Mouse (Mus musculus): ENCODE measurements at regions not wholly inside any gene's neighbourhood (a gene's known extent, or its start where the extent isn't known, plus 50 kb on each side); places are given as distances from the start of the nearest gene placed in this dataset.

- no peak for DNase-seq
Measured at GRCm38 (mm10) chr3:144011456-144012025, 193.5 kb downstream of the Lmo4 start.

GRCm38 (mm10) chr3:144010558-144010957, 194.5 kb downstream of the Lmo4 start:
- no peak for DNase-seq

DNA sequence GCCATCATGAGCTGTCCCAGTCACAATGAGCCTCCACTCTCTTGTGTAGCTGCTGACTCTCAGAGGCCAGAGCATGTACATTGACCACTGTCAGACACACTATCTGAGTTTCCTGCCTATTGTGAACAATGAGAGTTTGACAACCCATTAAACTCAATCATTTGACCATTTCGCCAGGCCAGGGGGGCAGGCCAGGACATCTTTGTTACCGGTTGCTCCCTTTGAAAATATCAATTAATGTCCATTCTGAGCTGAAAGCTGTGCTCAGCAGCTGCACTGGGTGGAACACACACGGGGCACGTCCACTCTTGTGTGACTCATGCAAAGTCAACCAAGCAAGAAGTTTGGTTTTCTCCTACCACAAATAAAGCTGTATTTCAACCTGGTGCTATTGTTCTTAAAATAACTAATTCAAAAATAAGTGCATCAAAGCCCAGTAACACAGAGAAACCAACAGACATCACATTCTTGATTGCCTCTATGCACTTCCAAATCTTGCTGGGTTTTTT, 197.9 kb downstream of the Lmo4 start:
- DNase-seq = no peak

DNA sequence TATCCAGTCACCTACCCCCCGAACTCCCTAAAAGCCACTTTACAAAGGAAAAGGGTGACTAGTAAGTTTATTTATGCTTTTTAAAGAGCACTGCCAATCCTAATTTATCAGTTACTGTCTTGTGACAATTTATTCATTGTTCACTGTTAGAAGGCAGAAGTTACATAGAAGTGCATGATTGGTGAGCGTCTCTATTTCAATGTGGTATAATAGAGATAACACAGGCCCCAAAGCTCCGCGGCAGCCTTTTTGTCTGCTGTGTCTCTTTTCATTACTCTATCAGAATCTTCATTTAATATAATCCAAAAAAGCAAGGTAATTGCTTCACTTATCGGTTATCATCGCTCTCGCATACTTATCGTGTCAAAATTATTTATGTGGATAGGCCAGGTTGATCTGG, 207.1 kb downstream of the Lmo4 start:
- no peak for DNase-seq

GRCm38 (mm10) chr3:143995045-143995444, 210.0 kb downstream of the Lmo4 start:
- no peak for DNase-seq

DNA sequence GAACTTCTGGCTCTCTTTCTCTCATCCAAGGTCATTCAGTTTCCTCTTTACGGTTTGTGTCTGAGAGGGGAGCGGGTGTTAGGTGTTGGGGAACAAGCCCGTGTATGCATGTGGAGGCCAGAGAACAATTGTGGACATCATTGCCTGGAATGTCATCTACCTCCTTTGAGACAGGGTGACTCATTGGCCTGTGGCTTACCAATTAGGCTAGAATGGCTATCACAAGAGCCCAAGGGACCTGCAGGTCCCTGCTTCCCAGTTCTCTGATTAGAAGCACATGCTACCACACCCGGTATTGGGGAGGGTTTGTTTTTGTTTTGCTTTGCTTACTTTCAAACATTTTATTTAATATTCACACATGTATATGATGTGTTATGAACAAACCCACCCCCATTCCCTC, 216.0 kb downstream of the Lmo4 start:
- no peak for DNase-seq

GRCm38 (mm10) chr3:143988037-143988436, 217.0 kb downstream of the Lmo4 start:
- DNase-seq = no peak

DNA sequence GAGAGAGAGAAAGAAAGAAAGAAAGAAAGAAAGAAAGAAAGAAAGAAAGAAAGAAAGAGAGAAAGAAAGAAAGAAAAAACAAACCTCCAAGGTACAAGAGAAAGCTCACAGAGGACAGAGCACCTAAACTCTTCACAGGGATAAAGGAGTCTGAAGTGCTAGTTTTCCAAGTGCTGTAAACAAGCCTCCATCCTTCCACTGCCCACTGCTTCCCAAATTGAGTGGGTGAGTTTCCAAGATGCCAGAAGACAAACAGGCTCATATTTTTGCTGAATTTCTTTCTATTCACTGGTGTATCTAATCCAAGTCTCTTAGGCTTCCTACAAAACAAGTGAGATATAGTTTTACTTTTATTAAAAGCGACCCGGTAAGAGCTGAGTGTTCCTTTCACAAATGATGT, 218.2 kb downstream of the Lmo4 start:
- no peak for DNase-seq

DNA sequence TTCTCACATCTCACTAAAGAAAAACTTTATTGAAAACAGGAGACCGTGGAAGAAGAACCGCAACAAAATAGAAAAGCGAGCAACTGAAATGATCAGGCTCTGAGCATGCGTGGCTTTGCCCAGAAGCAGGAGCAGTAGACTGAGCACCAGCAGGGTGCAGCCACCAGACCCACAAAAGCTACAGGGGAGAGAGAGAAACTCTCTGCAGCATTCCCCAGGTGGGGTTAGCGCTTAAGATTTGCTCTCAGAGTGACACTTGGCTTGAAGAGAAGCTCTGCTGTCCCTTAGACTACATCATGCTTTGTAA, 218.9 kb downstream of the Lmo4 start:
- no peak for DNase-seq

GRCm38 (mm10) chr3:143985349-143986199, 219.4 kb downstream of the Lmo4 start:
- no peak for DNase-seq

DNA sequence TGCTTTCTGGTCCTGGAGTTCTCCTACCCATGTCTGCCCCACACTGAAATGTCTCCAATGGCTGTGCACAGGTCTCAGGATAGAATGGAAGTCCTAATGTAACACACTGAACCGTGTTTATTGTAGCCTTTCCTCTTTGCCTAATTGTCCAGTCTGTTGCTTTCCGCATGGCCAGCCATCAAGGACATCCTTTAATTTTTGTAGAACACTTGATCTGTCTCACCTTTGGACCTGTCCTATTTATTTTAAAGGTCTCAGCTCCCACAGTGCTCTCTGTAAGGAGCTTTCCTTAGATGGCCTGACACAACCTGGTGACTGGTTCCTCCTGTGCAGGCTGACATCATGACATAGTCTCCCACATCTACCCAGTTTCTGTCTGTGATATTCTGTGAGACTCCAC, 226.3 kb downstream of the Lmo4 start:
- no peak for DNase-seq

DNA sequence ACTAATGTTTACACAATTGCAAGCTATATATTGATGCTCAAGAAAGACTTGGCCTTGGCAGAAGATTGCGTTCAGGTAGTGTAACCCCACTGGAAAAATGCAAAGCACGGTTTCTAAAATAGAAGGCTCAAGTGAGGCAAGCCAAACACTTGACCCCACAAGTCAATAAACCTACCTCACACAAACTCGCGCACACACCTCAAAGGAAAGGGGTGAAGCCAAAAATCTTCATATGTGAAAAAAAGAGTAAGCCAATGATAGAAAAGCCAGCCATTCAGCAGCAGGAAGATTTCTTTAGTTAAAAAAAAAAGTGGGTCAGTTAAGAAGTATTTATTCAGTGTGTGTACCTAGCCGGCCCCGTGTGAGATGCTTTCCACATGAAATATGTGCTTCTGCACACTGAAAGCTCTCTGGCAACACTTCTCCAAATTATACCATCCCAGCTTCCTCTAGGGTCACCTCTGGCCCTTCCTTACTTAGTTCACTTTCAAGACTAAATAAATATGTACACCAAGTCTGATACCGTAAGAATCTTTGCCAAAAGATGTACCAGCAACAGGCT, 227.1 kb downstream of the Lmo4 start:
- DNase-seq = no peak

DNA sequence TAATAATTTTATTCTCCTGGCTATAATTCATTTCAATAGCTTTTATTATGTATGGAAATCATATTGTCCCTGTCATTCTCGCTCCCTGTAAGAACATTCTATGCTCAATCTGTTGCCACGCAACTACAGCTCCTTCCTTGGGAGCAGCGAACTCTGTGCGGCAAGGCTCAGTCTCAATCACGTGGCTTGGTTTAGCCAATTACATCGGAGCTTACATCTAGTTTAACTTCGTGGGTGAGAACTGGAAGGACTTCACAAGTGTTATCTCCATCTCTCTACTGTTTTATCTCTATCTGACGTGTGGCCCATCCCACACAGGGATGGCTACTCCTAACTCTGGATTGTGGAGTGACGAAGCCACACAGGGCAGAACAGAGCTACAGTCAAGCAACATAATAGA, 231.4 kb downstream of the Lmo4 start:
- DNase-seq = no peak

DNA sequence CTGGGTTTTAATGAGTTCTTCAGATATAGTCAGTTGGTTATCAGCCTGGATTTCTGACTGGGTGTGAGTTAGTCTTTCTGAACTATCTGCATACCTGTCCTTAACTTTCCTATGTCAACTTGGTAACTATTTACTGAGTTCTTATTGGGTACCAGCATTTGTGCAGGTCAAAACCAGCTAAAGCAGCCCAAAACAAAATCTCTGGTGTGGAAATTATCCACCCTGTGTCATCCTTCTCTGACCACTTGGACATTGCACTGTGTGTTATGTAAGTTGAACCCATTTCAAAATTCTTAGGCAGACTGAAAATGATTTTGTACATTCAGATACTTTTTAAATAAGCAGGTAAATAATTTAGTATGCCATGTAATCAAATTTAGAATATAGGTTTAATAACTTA, 232.7 kb downstream of the Lmo4 start:
- no peak for DNase-seq

DNA sequence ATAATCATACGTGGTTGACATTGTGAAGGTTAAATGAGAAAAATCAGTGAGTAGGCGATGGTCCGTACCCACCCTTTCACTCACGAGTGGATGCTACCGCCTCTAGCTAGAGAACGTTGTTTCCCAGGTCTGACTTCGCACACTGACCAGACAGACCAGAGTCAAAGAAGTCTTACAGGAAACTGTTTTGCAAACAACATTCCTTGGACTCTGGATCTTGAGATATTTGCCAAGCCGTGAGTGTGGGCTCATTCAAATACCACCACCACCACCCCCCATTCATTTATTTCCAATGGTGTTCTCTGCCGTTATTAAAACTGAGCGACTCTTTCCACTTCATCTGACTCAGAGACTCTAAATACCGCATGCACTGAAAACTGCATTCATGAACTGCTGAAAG, 234.2 kb downstream of the Lmo4 start:
- DNase-seq = no peak

- DNase-seq = no peak
Measured at GRCm38 (mm10) chr3:143955508-143955907, 249.5 kb downstream of the Lmo4 start.

DNA sequence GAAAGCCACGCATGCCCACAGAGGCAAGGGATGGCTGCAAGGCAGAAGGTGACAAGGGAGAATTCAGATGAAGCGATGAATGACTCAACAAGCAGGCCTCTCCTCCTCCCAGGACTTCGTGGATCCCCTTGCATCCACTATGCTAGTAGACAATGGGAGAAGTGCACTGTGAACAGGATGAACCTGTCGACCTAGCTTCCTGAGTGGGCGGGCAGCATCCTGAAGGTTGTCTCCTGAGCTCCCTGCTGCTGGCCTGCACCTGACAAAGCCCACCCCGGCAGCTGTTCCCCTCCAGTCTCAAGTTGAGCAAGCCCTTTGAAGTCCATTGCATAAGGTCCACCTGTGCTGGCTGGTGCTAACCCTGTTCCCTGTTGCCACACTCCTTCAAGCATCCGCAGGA, 250.2 kb downstream of the Lmo4 start:
- DNase-seq = no peak

GRCm38 (mm10) chr3:143952289-143952688, 252.7 kb downstream of the Lmo4 start:
- DNase-seq = no peak

DNA sequence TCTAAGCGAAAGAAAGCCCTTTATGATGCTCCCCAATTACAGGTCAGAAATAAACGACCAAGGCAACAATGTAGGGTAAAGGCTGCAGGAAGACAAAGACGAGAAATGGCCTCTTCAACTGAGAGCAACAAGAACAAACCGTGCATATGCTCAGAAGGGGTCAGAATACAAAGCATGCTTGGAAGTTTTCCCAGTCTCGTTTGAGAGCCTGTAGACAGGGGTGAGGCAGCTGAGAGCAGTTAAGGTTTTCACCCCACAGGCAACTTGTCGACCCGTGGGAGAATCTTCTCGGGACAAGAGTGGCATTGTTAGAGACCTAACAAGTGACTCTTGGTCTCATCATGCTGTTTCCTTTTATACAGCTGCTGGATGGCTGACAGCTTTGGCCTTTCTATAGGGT, 255.4 kb downstream of the Lmo4 start:
- DNase-seq = no peak

DNA sequence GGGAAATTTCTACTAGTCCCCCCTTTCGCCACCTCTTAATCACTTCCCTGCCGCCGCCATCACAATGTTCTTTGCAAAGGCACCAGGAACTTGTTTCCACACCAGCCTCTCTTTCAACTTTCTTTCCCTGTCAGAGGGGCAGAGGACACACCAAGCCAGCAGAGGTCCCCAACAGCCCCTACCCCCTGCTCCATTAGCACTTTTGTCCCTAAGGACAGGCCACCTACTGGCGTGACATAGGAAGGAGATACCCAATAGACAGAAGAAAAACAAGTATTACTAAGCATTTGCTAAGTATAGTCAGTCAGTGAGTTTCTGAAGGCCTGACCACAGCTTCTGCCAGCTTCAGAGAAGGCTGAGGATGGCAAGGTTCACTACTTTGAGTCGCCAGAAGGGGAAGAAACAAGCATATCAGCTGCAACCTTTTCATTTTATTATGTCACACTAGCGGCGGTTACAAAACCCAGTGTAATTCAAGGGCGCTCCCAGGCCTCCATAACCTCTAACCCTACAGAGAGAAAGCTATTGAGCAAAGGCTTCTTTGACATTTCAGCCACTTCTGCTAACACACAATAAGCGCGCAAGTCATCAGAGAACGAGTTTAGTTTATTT, 255.9 kb downstream of the Lmo4 start:
- DNase-seq = no peak

DNA sequence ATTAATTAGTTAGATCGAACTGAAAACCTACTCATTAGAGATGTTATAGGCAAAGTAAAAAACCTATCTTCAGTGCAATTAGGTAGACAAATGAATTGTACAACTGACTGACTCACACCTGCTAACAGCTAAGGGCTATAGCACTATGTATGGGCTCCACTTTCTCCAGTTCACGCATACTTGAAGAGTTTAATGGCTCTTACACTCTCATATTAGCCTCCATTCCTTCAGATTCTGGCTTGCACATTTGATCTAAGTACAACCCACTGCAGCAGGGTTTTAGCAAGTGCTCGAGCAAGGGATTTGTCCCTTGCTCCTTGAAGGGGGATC, 257.1 kb downstream of the Lmo4 start:
- no peak for DNase-seq

GRCm38 (mm10) chr3:143947079-143947937, 257.7 kb downstream of the Lmo4 start:
- no peak for DNase-seq

Measured in heart, postnatal 4 days (tissue).